Mouse (Mus musculus) midbrain, postnatal 0 days (tissue): Measurements from ENCODE around the gene Rbl1. TPM values are rescaled to one million over a fixed set of nuclear protein-coding genes. Genes with fewer than 3 reads are reported as not detected.

ENCODE experiments used
- ATAC-seq: fragments of 200-750 bp; cut with Nextera tagmentation; 2 replicates; pipeline ENCODE4 v1.8.0; 2017; ENCODE audit warnings: moderate number of reproducible peaks, mild to moderate bottlenecking, moderate TSS enrichment, moderate library complexity; ENCODE audit not compliant: low FRiP score
- DNase-seq: peaks from one replicate; pipeline ENCODE4 v3.0.0-alpha.2; 2015; ENCODE audit warnings: low spot score
- H3K27ac ChIP-seq: fragments of 300-500 bp; sonication (generic); 2 replicates; pipeline ENCODE4 v1.5.1; 2014; ENCODE audit warnings: low read depth, mild to moderate bottlenecking, low read length, mixed read lengths
- H3K27me3 ChIP-seq: fragments of 300-500 bp; sonication (generic); 2 replicates; pipeline ENCODE4 v1.6.1; 2014; ENCODE audit warnings: low read length, control low read depth, mixed read lengths; ENCODE audit not compliant: insufficient read depth
- H3K36me3 ChIP-seq: fragments of 300-500 bp; sonication (generic); 2 replicates; pipeline ENCODE4 v1.6.1; 2014; ENCODE audit warnings: low read length, control low read depth, mixed read lengths; ENCODE audit not compliant: insufficient read depth
- H3K4me1 ChIP-seq: fragments of 300-500 bp; sonication (generic); 2 replicates; pipeline ENCODE4 v1.6.1; 2014; ENCODE audit warnings: mild to moderate bottlenecking, control low read depth, antibody characterized with exemption, low read length, mixed read lengths; ENCODE audit not compliant: insufficient read depth
- H3K4me2 ChIP-seq: fragments of 300-500 bp; sonication (generic); 2 replicates; pipeline ENCODE4 v1.6.1; 2014; ENCODE audit warnings: low read depth, mild to moderate bottlenecking, low read length, mixed read lengths; ENCODE audit not compliant: poor library complexity, severe bottlenecking
- H3K4me3 ChIP-seq: fragments of 300-500 bp; sonication (generic); 2 replicates; pipeline ENCODE4 v1.5.1; 2014; ENCODE audit warnings: low read depth, mild to moderate bottlenecking, low read length, moderate library complexity
- H3K9ac ChIP-seq: fragments of 300-500 bp; sonication (generic); replicated peaks from 2 replicates; pipeline ENCODE4 v1.6.1; 2014; ENCODE audit warnings: mild to moderate bottlenecking, low read length, moderate library complexity, mixed read lengths; ENCODE audit not compliant: poor library complexity, severe bottlenecking
- H3K9me3 ChIP-seq: fragments of 300-500 bp; sonication (generic); 2 replicates; pipeline ENCODE4 v1.6.1; 2016; ENCODE audit warnings: low read length, control low read depth
- CTCF ChIP-seq: IDR thresholded peaks from 2 replicates; pipeline ENCODE4 v1.5.1; 2016; ENCODE audit warnings: antibody characterized with exemption, mild to moderate bottlenecking
- WGBS: fragments of 180-500 bp; shearing (Covaris S2); extraction: QIAGEN DNeasy Blood & Tissue Kit; methylation state at CpG from one replicate; pipeline ENCODE4 v1.1.7; 2014; 5-methylcytosine and 5-hydroxymethylcytosine counted together
- polyA plus RNA-seq: library from polyadenylated mRNA; unstranded; fragments of >200 nt; fragmentation: Nextera tagmentation; extraction: Ambion mirVana; gene quantifications from 2 replicates; pipeline ENCODE4 v1.2.1, GENCODE M21; 2015
- total RNA-seq: library from RNA; depleted of rRNA; stranded (reverse); fragments of >200 nt; gene quantifications from 2 replicates; pipeline ENCODE4 v1.2.3, GENCODE M21; 2014

Gene Rbl1
- total and polyA plus RNA-seq, 2 experiments from 2014 or later, result 3.8 to 8.0 TPM

GRCm38 (mm10) chr2:157132686-157133540 is 71.4 kb downstream of the Rbl1 start:
- TF ChIP-seq CTCF, result no peak

GRCm38 (mm10) chr2:157132086-157132485 is 72.2 kb downstream of the Rbl1 start:
- no peak for DNase-seq
- no peak overlapping the region for H3K4me2 ChIP-seq
- H3K9ac ChIP-seq, result no peak overlapping the region
- no peak for ATAC-seq
- 100% methylated on average over 1 of the region's 1 CpGs for WGBS
- H3K27ac ChIP-seq, result no peak overlapping the region
- no peaks in the 10 kb centered on the region; the same call in 1 of the 2 replicates for H3K36me3 ChIP-seq
- no peak overlapping the region for H3K4me3 ChIP-seq
- no peaks in the 10 kb centered on the region for H3K9me3 ChIP-seq
- no peak for TF ChIP-seq CTCF
- no peaks in the 10 kb centered on the region for H3K27me3 ChIP-seq
- no peaks in the 10 kb centered on the region for H3K4me1 ChIP-seq

More at GRCm38 (mm10) chr2:157132686-157133540, 71.4 kb downstream of the Rbl1 start:
- no peak overlapping the region for H3K4me3 ChIP-seq
- no peaks in the 10 kb centered on the region for H3K36me3 ChIP-seq
- H3K9me3 ChIP-seq, result no peaks in the 10 kb centered on the region
- no peak overlapping the region for H3K4me2 ChIP-seq
- H3K4me1 ChIP-seq, result no peaks in the 10 kb centered on the region
- DNase-seq (no peak), ATAC-seq (no peak)
- no peaks in the 10 kb centered on the region for H3K27me3 ChIP-seq
- no peak overlapping the region for H3K27ac ChIP-seq
- WGBS, result 87% methylated on average over 3 of the region's 3 CpGs
- H3K9ac ChIP-seq, result no peak overlapping the region

- no peak overlapping the region for H3K9ac ChIP-seq
- no peaks in the 10 kb centered on the region; the same call in 1 of the 2 replicates for H3K36me3 ChIP-seq
- no peaks in the 10 kb centered on the region for H3K27me3 ChIP-seq
- H3K9me3 ChIP-seq, result no peaks in the 10 kb centered on the region
- DNase-seq (no peak), ATAC-seq (no peak)
- no peak for TF ChIP-seq CTCF
- 92% methylated on average over 8 of the region's 8 CpGs for WGBS
- no peak overlapping the region for H3K27ac ChIP-seq
- no peak overlapping the region for H3K4me3 ChIP-seq
- H3K4me1 ChIP-seq, result no peaks in the 10 kb centered on the region
- no peak overlapping the region for H3K4me2 ChIP-seq
Observed at GRCm38 (mm10) chr2:157130813-157131514, 73.4 kb downstream of the Rbl1 start.

- H3K9ac ChIP-seq, result no peak overlapping the region
Observed at GRCm38 (mm10) chr2:157129601-157130164, 74.7 kb downstream of the Rbl1 start.

GRCm38 (mm10) chr2:157129096-157129495 is 75.2 kb downstream of the Rbl1 start:
- DNase-seq (no peak), ATAC-seq (no peak)
- Histone ChIP-seq H3K4me1 (no peaks in the 10 kb centered on the region), H3K27ac (no peak overlapping the region), H3K4me2 (no peak overlapping the region), H3K4me3 (no peak overlapping the region), H3K9ac (no peak overlapping the region), H3K36me3 (no peaks in the 10 kb centered on the region; the same call in 1 of the 2 replicates), H3K27me3 (no peaks in the 10 kb centered on the region), H3K9me3 (no peaks in the 10 kb centered on the region)
- TF ChIP-seq CTCF, result no peak
- WGBS, result 87% methylated on average over 4 of the region's 4 CpGs

More at GRCm38 (mm10) chr2:157129601-157130164, 74.7 kb downstream of the Rbl1 start:
- 85% methylated on average over 11 of the region's 11 CpGs for WGBS
- Histone ChIP-seq H3K4me3 (no peak overlapping the region), H3K4me2 (no peak overlapping the region), H3K27me3 (no peaks in the 10 kb centered on the region), H3K4me1 (no peaks in the 10 kb centered on the region), H3K36me3 (no peaks in the 10 kb centered on the region; the same call in 1 of the 2 replicates), H3K27ac (no peak overlapping the region), H3K9me3 (no peaks in the 10 kb centered on the region)
- ATAC-seq (no peak), DNase-seq (no peak)
- TF ChIP-seq CTCF, result no peak
